Mouse (Mus musculus) T-helper 17 cell (primary cell): ENCODE measurements at regions not wholly inside any gene's neighbourhood (a gene's known extent, or its start where the extent isn't known, plus 50 kb on each side); places are given as distances from the start of the nearest gene placed in this dataset.

ENCODE experiments used
- in situ Hi-C, 2 experiments: fragments of 300-600 bp; cut with MboI, MseI; formaldehyde crosslinking; loops; 1 replicate in 1 of 2; 2 replicates in 1 of 2; pipeline ENCODE4 v1.15.1; 2025; ENCODE audit warnings: high pct_unique_total_duplicates in 2 of 2

- in situ Hi-C loops, result loop anchor here in 1 of 2 experiments (25.0 kb wide), 1 partner anchor 778 kb away; no protein-coding TSS in a partner anchor
These were observed 179.1 kb upstream of the Arhgef26 start for GRCm38 (mm10) chr3:62159031-62159430.

GRCm38 (mm10) chr3:62170647-62171046 lies 167.5 kb upstream of the Arhgef26 start:
- in situ Hi-C loops, result loop anchor here in 1 of 2 experiments (25.0 kb wide), 1 partner anchor 767 kb away; no protein-coding TSS in a partner anchor

DNA sequence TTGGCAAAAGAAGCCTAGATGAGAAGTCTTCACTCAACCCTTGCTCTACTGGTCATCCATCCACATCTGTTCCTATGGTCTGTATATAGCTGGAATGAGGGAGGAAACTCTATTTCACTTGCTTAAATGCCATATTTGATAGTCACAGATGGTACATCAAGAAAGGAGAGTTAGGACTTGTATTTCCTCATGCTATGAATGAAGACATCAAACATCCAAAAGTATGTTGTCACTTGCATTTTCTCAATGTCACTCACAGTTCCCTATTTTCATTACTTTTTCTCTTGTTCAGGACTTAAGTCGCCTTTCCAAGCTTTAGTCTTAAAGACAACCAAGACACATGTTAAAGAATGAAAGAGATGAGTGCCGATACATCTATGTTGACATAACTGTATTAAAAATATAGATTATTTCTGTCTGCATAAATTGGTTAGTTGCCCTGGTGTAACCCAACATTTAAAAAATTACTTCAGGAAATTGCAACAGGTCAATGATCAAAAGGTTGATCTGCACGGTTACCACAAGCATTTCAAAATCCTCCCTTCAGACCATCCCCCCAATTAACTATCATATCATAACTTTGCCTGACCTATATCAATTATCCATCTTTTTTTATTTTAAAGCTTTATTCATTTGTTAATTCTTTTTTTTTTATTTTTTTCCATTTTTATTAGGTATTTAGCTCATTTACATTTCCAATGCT lies 150.2 kb upstream of the Arhgef26 start:
- in situ Hi-C loops, result loop anchor here (10.0 kb wide), 2 partner anchors 1067 to 1667 kb away; no protein-coding TSS in a partner anchor

DNA sequence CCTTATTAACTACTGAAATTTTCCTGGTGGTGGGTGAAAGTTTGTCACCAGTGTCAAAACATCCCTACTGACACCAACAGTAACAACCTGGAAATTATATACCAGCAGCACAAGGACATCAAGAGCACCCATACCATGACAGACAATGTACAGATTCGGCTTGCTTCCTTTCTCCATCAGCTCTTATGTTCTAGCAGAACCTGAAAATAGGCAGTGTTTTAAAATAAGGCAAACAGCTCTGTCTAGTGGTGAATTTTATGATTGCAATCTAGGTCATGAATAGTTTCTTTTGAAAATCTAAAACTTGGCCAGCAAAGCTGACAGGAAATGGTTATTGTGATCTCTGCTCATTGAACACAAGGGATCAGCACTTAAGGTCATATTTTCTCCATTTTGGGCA lies 145.7 kb upstream of the Arhgef26 start:
- in situ Hi-C loops, result no loop called here

GRCm38 (mm10) chr3:62194421-62194820 lies 143.7 kb upstream of the Arhgef26 start:
- in situ Hi-C loops, result no loop called here

GRCm38 (mm10) chr3:62196679-62197078 lies 141.5 kb upstream of the Arhgef26 start:
- in situ Hi-C loops, result no loop called here

GRCm38 (mm10) chr3:62215806-62216205 lies 122.3 kb upstream of the Arhgef26 start:
- in situ Hi-C loops, result no loop called here

- in situ Hi-C loops, result no loop called here
These were observed 120.8 kb upstream of the Arhgef26 start for GRCm38 (mm10) chr3:62217335-62217734.

GRCm38 (mm10) chr3:62227697-62228096 lies 110.4 kb upstream of the Arhgef26 start:
- in situ Hi-C loops, result no loop called here

- in situ Hi-C loops, result no loop called here
These were observed 110.0 kb upstream of the Arhgef26 start for GRCm38 (mm10) chr3:62228156-62228555.

- in situ Hi-C loops, result no loop called here
These were observed 97.1 kb upstream of the Arhgef26 start for GRCm38 (mm10) chr3:62241031-62241430.

- in situ Hi-C loops, result no loop called here
These were observed 66.4 kb upstream of the Arhgef26 start for GRCm38 (mm10) chr3:62271703-62272102.

- in situ Hi-C loops, result no loop called here
These were observed 59.9 kb upstream of the Arhgef26 start for GRCm38 (mm10) chr3:62278279-62278678.

GRCm38 (mm10) chr3:62280960-62281359 lies 57.2 kb upstream of the Arhgef26 start:
- in situ Hi-C loops, result no loop called here
